Mouse (Mus musculus) cerebellum, adult 11 months (tissue): ENCODE results near the gene Gm340.

ENCODE experiments used
- DNase-seq: peaks from one replicate; pipeline ENCODE4 v3.0.0; 2022

Gene Gm340

DNA sequence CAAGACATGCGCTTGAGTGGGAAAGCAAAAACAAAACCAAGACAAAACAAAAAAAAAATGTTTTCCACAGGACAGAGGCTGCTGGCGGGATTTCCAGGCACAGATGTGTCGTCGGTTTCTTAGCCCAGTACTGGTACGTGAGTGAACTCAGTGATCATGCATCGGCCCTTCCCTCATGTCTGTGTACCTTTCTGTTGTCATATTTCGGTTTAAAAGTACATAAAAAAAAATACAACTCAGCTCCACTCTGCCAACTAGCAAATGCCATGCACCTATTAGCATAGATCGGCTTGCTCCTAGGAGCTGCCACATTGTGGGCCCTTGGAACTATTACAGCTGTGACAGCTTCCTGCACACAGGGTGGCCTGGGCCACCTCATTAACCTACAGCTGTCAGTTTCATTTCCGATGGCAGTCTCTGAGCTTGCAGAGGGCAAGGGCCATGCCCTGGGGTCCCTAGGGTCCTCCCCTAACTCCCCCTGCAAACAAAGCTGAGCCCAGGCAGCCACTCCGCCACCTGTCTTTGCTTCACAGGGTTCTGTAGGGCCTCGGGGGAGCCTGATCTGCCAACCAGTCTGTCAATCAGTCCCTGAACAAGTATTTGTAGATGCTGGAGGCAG, 33.5 kb downstream of the Gm340 start:
- no peak for DNase-seq

GRCm38 (mm10) chr19:41616274-41616673, 34.1 kb downstream of the Gm340 start:
- no peak for DNase-seq

- DNase-seq, result no peak
These were observed 34.9 kb downstream of the Gm340 start for GRCm38 (mm10) chr19:41617102-41617501.

- no peak for DNase-seq
These were observed 36.0 kb downstream of the Gm340 start for GRCm38 (mm10) chr19:41618153-41618657.

DNA sequence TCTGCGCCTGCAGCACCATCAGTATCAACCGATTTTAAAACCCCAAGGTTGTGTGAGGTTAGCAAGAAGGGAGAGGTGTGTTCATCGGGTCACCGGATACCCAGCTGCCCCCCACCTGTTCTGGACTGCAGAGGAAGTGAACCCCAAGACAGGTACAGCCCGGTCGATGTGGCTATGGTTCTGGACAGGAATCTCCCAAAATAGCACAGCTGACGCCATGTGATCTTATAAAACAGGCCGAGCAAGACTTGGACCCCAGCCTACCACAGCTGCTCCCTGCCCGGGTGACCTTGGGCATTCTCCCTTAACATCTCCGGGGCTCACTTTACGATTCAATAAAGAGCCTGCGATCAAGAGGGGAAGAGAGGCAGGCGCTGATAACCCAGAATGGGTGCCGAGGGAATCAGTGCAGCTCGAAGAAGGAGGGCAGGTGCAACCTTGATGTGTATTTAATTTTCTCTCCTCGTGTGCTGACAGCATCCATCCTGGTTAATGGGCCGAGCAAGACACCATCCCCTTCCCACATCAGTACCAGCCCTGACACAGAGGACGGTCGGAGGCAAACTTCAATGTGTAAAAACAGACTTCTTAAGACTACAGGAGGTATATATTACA, 36.7 kb downstream of the Gm340 start:
- DNase-seq, result no peak

- DNase-seq, result no peak
These were observed 38.4 kb downstream of the Gm340 start for GRCm38 (mm10) chr19:41620366-41621092.

DNA sequence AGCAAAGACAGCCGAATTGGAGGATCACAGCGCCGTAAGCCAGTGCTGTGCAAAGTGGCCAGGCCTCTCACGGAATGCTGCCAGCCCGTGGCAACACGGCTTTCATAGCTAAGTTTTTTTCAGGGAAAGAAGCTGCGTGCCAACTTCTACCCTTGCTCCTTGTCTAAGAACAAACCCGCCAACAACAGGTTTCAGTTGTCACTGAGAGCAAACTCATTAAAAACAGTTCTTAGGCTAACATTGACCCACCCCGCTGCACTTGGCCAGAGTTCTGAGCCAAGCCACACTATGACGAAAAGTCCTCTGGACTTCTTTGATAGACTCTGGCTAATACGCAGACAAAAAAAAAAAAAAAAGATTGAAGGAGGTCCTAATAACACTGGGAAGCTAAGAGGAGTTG, 46.8 kb downstream of the Gm340 start:
- no peak for DNase-seq

DNA sequence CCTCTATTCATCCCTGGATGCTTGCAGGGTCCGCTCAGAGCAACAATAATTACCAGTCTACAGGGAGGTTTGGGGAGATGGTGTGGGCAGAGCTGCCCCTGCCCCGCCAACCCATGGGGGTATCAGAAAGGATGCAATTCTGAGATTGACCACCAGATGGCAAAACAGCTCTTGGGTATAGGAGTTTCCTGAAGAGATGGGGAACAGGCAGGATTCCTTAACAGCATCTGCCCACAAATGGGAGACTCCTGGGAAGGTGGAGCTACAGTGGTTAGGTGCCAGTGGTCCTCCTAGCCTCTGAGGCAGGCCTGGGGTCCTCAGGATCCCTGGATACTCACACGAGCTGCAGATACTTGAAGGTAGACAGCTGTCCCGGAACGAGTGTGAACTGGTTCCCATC, 47.4 kb downstream of the Gm340 start:
- DNase-seq, result peak; percentile 24

DNA sequence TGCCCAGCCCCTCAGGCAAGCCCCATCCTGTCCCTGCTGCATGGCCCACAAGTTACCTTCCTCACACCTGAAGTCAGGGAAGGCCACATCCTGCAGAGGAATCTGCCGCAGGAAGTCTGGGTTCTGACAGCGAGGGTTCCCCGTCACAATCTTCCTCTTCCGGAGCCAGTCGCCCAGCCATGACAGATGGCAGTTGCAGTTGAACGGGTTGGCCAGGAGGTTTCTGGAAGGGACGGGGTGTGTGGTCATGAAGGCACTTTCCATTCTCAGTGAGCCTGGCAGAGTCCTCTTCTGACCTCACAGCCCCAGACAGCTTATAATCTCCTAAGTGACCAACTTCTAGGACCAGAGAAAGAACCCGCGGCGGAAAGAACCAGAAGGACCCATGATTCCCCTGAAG, 51.9 kb downstream of the Gm340 start:
- DNase-seq, result no peak

GRCm38 (mm10) chr19:41634999-41635398, 52.8 kb downstream of the Gm340 start:
- DNase-seq, result no peak
